Mouse (Mus musculus): ENCODE measurements at regions not wholly inside any gene's neighbourhood (a gene's known extent, or its start where the extent isn't known, plus 50 kb on each side); places are given as distances from the start of the nearest gene placed in this dataset.

DNA sequence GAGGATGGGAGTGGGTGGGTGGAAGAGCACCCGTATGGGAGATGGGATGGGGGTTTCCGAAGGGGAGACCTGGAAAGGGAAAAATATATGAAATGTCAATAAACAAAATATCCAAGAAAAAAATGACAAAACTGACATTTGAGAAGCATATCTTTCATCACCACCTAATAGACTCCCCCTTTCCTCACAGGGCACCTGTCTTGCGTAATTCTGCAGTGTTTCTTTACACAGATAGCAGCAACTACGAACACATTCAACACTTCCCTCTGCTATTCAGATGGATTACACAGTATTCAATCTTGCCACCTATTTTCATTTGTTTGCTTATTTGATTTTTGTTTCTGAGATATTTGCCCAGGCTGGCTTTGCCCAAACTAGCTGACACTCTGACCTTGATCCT is 136.3 kb upstream of the Fmo9 start:
- TF ChIP-seq GATA1 (IDR thresholded peaks at IDR 0.05; ENCODE audit: low read length) (no peak), TAL1 (IDR thresholded peaks at IDR 0.05; ENCODE audit: low read length) (no peak)

All from erythroblast, embryonic 14.5 days (primary cell).